22 mouse cellular contexts compared by ENCODE assay signal in the genomic region with DNA sequence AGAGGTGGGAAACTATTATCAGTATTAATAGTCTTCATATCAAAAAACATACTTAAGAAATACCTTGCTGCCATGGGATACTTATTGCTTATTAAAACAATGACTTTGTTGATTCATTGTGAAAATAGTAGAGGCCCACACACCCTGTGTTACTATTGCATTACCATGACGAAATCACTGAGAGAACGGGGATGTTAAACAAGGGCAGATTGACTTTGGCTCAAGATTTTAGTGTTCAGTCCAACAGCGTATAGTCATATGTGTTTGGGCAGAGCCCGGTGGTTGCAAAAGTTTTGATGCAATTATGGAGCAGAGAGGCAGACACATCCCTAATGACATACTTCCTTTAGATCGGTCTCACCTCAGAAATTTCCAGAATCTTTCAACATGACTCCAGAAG.
"Had no signal": no experiment of that assay in that cellular context is flagged by ENCODE, and none has a peak within 500 bp of the region (broad histone marks: within the 10 kb centered on the region; RNA-seq: fewer than 3 reads in every experiment).

No protein-coding gene starts in this region.

- H3K36me3 ChIP-seq: kidney, embryonic 15.5 days; limb, embryonic 12.5 days; limb, embryonic 15.5 days; lung, embryonic 15.5 days; midbrain, embryonic 12.5 days; midbrain, embryonic 15.5 days; neural tube, embryonic 12.5 days; neural tube, embryonic 15.5 days had no signal

- H3K9ac ChIP-seq: kidney, embryonic 15.5 days; limb, embryonic 12.5 days; limb, embryonic 15.5 days; liver, embryonic 14.5 days; lung, embryonic 15.5 days; midbrain, embryonic 12.5 days; midbrain, embryonic 15.5 days; neural tube, embryonic 12.5 days; neural tube, embryonic 15.5 days had no signal

- H3K9me3 ChIP-seq: kidney, embryonic 15.5 days; limb, embryonic 12.5 days; limb, embryonic 15.5 days; lung, embryonic 15.5 days; midbrain, embryonic 12.5 days; midbrain, embryonic 15.5 days; neural tube, embryonic 12.5 days; neural tube, embryonic 15.5 days had no signal

- H3K4me2 ChIP-seq: kidney, embryonic 15.5 days; limb, embryonic 12.5 days; limb, embryonic 15.5 days; lung, embryonic 15.5 days; midbrain, embryonic 12.5 days; midbrain, embryonic 15.5 days; neural tube, embryonic 12.5 days; neural tube, embryonic 15.5 days had no signal

- H3K4me1 ChIP-seq: kidney, embryonic 15.5 days; limb, embryonic 12.5 days; limb, embryonic 15.5 days; lung, embryonic 15.5 days; midbrain, embryonic 12.5 days; midbrain, embryonic 15.5 days; neural tube, embryonic 12.5 days; neural tube, embryonic 15.5 days had no signal

- DNase-seq: kidney, adult 2 months; kidney, postnatal 10 days; kidney, postnatal 36 days; left cerebral cortex, postnatal 4 days; lung, adult 18-20 months; lung, postnatal 14 days; right cerebral cortex, adult 18-20 months; right cerebral cortex, postnatal 25 days; spleen, adult 18-20 months; thymus, adult 18-20 months; thymus, postnatal 36 days had no signal

- H3K4me3 ChIP-seq: kidney, embryonic 15.5 days; limb, embryonic 12.5 days; limb, embryonic 15.5 days; lung, embryonic 15.5 days; midbrain, embryonic 12.5 days; midbrain, embryonic 15.5 days; neural tube, embryonic 12.5 days; neural tube, embryonic 15.5 days had no signal

- H3K27me3 ChIP-seq: kidney, embryonic 15.5 days; limb, embryonic 12.5 days; limb, embryonic 15.5 days; lung, embryonic 15.5 days; midbrain, embryonic 15.5 days; neural tube, embryonic 12.5 days; neural tube, embryonic 15.5 days had no signal

- H3K27ac ChIP-seq: kidney, embryonic 15.5 days; limb, embryonic 12.5 days; limb, embryonic 15.5 days; liver, embryonic 14.5 days; lung, embryonic 15.5 days; macrophage; midbrain, embryonic 12.5 days; midbrain, embryonic 15.5 days; neural tube, embryonic 12.5 days; neural tube, embryonic 15.5 days had no signal

- ATAC-seq: intestine, postnatal 0 days; midbrain, embryonic 15.5 days had no signal
